Mouse (Mus musculus): Measurements from ENCODE around the gene Srgap1. TPM values are rescaled to one million over a fixed set of nuclear protein-coding genes. Genes with fewer than 3 reads are reported as not detected.

Gene Srgap1
- polyA plus RNA-seq (2015; fragmentation: Nextera tagmentation; extraction: Ambion mirVana) = 26.1 and 30.7 TPM in 2 replicates

- Histone ChIP-seq H3K4me3 (replicated peaks) (peak within 1 kb of the TSS; percentile 87), H3K4me1 (peaks cover 23% of the 10 kb centered on the region), H3K9ac (replicated peaks) (peak within 1 kb of the TSS; percentile 92), H3K4me2 (peak within 1 kb of the TSS; percentile 73), H3K27me3 (replicated peaks) (no peaks in the 10 kb centered on the region), H3K27ac (replicated peaks) (peak within 1 kb of the TSS; percentile 95), H3K9me3 (replicated peaks) (no peaks in the 10 kb centered on the region), H3K36me3 (no peaks in the 10 kb centered on the region)
- WGBS = under 1% methylated on average over 36 of the region's 79 CpGs
- ATAC-seq (ENCODE audit: low FRiP score) = peak; percentile 84
These were observed at the start of gene Srgap1 for GRCm38 (mm10) chr10:122046904-122047726. TSS of gene Srgap1 (minus strand) at chr10:122047315.

- H3K27ac ChIP-seq (replicated peaks) = peak overlapping the region; percentile 89
- no peaks in the 10 kb centered on the region for H3K9me3 ChIP-seq (replicated peaks)
- H3K9ac ChIP-seq (replicated peaks) = peak overlapping the region; percentile 85
- no peaks in the 10 kb centered on the region for H3K27me3 ChIP-seq (replicated peaks)
- H3K4me2 ChIP-seq = peak overlapping the region; percentile 76
- peaks cover 11% of the 10 kb centered on the region for H3K4me1 ChIP-seq
- H3K4me3 ChIP-seq (replicated peaks) = peak overlapping the region; percentile 68
- 0% methylated on average over 41 of the region's 48 CpGs for WGBS
- peak; percentile 72 for ATAC-seq (ENCODE audit: low FRiP score)
- peaks cover 8% of the 10 kb centered on the region for H3K36me3 ChIP-seq
These were observed 49.4 kb upstream of the Srgap1 start for GRCm38 (mm10) chr10:122096462-122096979.

GRCm38 (mm10) chr10:122090472-122090871 is 43.4 kb upstream of the Srgap1 start:
- H3K9me3 ChIP-seq (replicated peaks) = peaks cover 22% of the 10 kb centered on the region
- H3K4me3 ChIP-seq (replicated peaks) = no peak overlapping the region
- peaks cover 6% of the 10 kb centered on the region for H3K4me1 ChIP-seq
- 92% methylated on average over 1 of the region's 1 CpGs for whole genome bisulfite sequencing
- ATAC-seq (ENCODE audit: low FRiP score) = no peak
- no peak overlapping the region for H3K4me2 ChIP-seq
- H3K27me3 ChIP-seq (replicated peaks) = no peaks in the 10 kb centered on the region
- H3K27ac ChIP-seq (replicated peaks) = no peak overlapping the region
- H3K36me3 ChIP-seq = peaks cover 43% of the 10 kb centered on the region
- H3K9ac ChIP-seq (replicated peaks) = no peak overlapping the region

GRCm38 (mm10) chr10:122081352-122081751 is 34.2 kb upstream of the Srgap1 start:
- H3K27me3 ChIP-seq (replicated peaks) = no peaks in the 10 kb centered on the region
- WGBS = 91% methylated on average over 1 of the region's 1 CpGs
- H3K4me3 ChIP-seq (replicated peaks) = no peak overlapping the region
- no peak for ATAC-seq (ENCODE audit: low FRiP score)
- H3K4me1 ChIP-seq = no peaks in the 10 kb centered on the region
- H3K9ac ChIP-seq (replicated peaks) = no peak overlapping the region
- H3K9me3 ChIP-seq (replicated peaks) = no peaks in the 10 kb centered on the region; the same call in 1 of the 2 replicates
- no peak overlapping the region for H3K4me2 ChIP-seq
- peaks cover 9% of the 10 kb centered on the region for H3K36me3 ChIP-seq
- no peak overlapping the region for H3K27ac ChIP-seq (replicated peaks)

GRCm38 (mm10) chr10:122069153-122069552 is 22.0 kb upstream of the Srgap1 start:
- no peak for ATAC-seq (ENCODE audit: low FRiP score)
- Histone ChIP-seq H3K4me3 (replicated peaks) (no peak overlapping the region), H3K4me1 (no peaks in the 10 kb centered on the region), H3K4me2 (no peak overlapping the region), H3K27me3 (replicated peaks) (no peaks in the 10 kb centered on the region), H3K36me3 (no peaks in the 10 kb centered on the region), H3K9me3 (replicated peaks) (no peaks in the 10 kb centered on the region), H3K27ac (replicated peaks) (no peak overlapping the region), H3K9ac (replicated peaks) (no peak overlapping the region)

- no peak overlapping the region for H3K4me3 ChIP-seq (replicated peaks)
- WGBS = 95% methylated on average over 6 of the region's 6 CpGs
- H3K9ac ChIP-seq (replicated peaks) = no peak overlapping the region
- no peak overlapping the region for H3K4me2 ChIP-seq
- no peaks in the 10 kb centered on the region for H3K36me3 ChIP-seq
- no peak overlapping the region for H3K27ac ChIP-seq (replicated peaks)
- no peaks in the 10 kb centered on the region for H3K9me3 ChIP-seq (replicated peaks)
- no peak for ATAC-seq (ENCODE audit: low FRiP score)
- no peaks in the 10 kb centered on the region for H3K27me3 ChIP-seq (replicated peaks)
- H3K4me1 ChIP-seq = no peaks in the 10 kb centered on the region
These were observed 8.7 kb upstream of the Srgap1 start for GRCm38 (mm10) chr10:122055826-122056225.

GRCm38 (mm10) chr10:122054535-122054934 is 7.4 kb upstream of the Srgap1 start:
- no peak overlapping the region for H3K27ac ChIP-seq (replicated peaks)
- no peak overlapping the region for H3K9ac ChIP-seq (replicated peaks)
- no peaks in the 10 kb centered on the region for H3K9me3 ChIP-seq (replicated peaks)
- no peak for ATAC-seq (ENCODE audit: low FRiP score)
- no peaks in the 10 kb centered on the region for H3K27me3 ChIP-seq (replicated peaks)
- no peak overlapping the region for H3K4me2 ChIP-seq
- H3K36me3 ChIP-seq = no peaks in the 10 kb centered on the region
- no peak overlapping the region for H3K4me3 ChIP-seq (replicated peaks)
- H3K4me1 ChIP-seq = no peaks in the 10 kb centered on the region
- WGBS = 10% methylated on average over 8 of the region's 8 CpGs

- no peaks in the 10 kb centered on the region for H3K4me1 ChIP-seq
- H3K36me3 ChIP-seq = no peaks in the 10 kb centered on the region
- H3K9me3 ChIP-seq (replicated peaks) = no peaks in the 10 kb centered on the region
- 37% methylated on average over 6 of the region's 6 CpGs for WGBS
- ATAC-seq (ENCODE audit: low FRiP score) = no peak
- H3K27me3 ChIP-seq (replicated peaks) = no peaks in the 10 kb centered on the region
- H3K27ac ChIP-seq (replicated peaks) = no peak overlapping the region
- no peak overlapping the region for H3K9ac ChIP-seq (replicated peaks)
- H3K4me2 ChIP-seq = no peak overlapping the region
- H3K4me3 ChIP-seq (replicated peaks) = no peak overlapping the region
These were observed 4.7 kb upstream of the Srgap1 start for GRCm38 (mm10) chr10:122051831-122052230.

GRCm38 (mm10) chr10:122047727-122048365 is 731 bp upstream of the Srgap1 start:
- no peaks in the 10 kb centered on the region for H3K9me3 ChIP-seq (replicated peaks)
- no peaks in the 10 kb centered on the region for H3K27me3 ChIP-seq (replicated peaks)
- peaks cover 23% of the 10 kb centered on the region for H3K4me1 ChIP-seq
- peak overlapping the region; percentile 87 for H3K4me3 ChIP-seq (replicated peaks)
- peak overlapping the region; percentile 95 for H3K27ac ChIP-seq (replicated peaks)
- ATAC-seq (ENCODE audit: low FRiP score) = peak; percentile 80
- H3K36me3 ChIP-seq = no peaks in the 10 kb centered on the region
- H3K9ac ChIP-seq (replicated peaks) = peak overlapping the region; percentile 92
- H3K4me2 ChIP-seq = peak overlapping the region; percentile 73
- 26% methylated on average over 21 of the region's 44 CpGs for WGBS

- 0 out of 2 replicates have a peak, but pooled peaks have one; percentile 2 for ATAC-seq (ENCODE audit: low FRiP score)
- under 1% methylated on average over 13 of the region's 13 CpGs for WGBS
These were observed 608 bp downstream of the Srgap1 start for GRCm38 (mm10) chr10:122046511-122046903.

GRCm38 (mm10) chr10:122045946-122046345 is 1.2 kb downstream of the Srgap1 start:
- Histone ChIP-seq H3K9ac (replicated peaks) (peak overlapping the region; percentile 92), H3K9me3 (replicated peaks) (no peaks in the 10 kb centered on the region), H3K4me3 (replicated peaks) (peak overlapping the region; percentile 87), H3K4me2 (peak overlapping the region; percentile 73), H3K36me3 (0 out of 2 replicates have a peak, but pooled peaks cover 4% of the 10 kb centered on the region), H3K27ac (replicated peaks) (peak overlapping the region; percentile 95), H3K4me1 (peaks cover 23% of the 10 kb centered on the region), H3K27me3 (replicated peaks) (no peaks in the 10 kb centered on the region)
- whole genome bisulfite sequencing = 8% methylated on average over 9 of the region's 9 CpGs
- ATAC-seq (ENCODE audit: low FRiP score) = peak; percentile 10; the same call in 1 of the 2 replicates

More at GRCm38 (mm10) chr10:122046511-122046903, 608 bp downstream of the Srgap1 start:
- H3K36me3 ChIP-seq = no peaks in the 10 kb centered on the region
- H3K27me3 ChIP-seq (replicated peaks) = no peaks in the 10 kb centered on the region
- peaks cover 23% of the 10 kb centered on the region for H3K4me1 ChIP-seq
- H3K4me3 ChIP-seq (replicated peaks) = peak overlapping the region; percentile 87
- H3K4me2 ChIP-seq = peak overlapping the region; percentile 73
- H3K9me3 ChIP-seq (replicated peaks) = no peaks in the 10 kb centered on the region
- peak overlapping the region; percentile 92 for H3K9ac ChIP-seq (replicated peaks)
- peak overlapping the region; percentile 95 for H3K27ac ChIP-seq (replicated peaks)
